Mouse (Mus musculus) forebrain, embryonic 10.5 days (tissue): ENCODE results near the gene Ifitm10. TPM values are rescaled to one million over a fixed set of nuclear protein-coding genes. Genes with fewer than 3 reads are reported as not detected.
"Not testable (repeated sequence)": the region's sequence is repeated elsewhere in the genome, so short reads cannot be mapped to it uniquely, and the experiment has no call there.

ENCODE experiments used
- DNase-seq: peaks from one replicate; pipeline ENCODE4 v3.0.0-alpha.2; 2017; ENCODE audit warnings: low spot score; ENCODE audit errors: extremely low spot score
- H3K27ac ChIP-seq: fragments of 300-500 bp; sonication (generic); 2 replicates; pipeline ENCODE4 v1.5.1; 2016; ENCODE audit warnings: mild to moderate bottlenecking
- H3K27me3 ChIP-seq: fragments of 300-500 bp; sonication (generic); 2 replicates; pipeline ENCODE4 v1.6.1; 2016; ENCODE audit warnings: mild to moderate bottlenecking; ENCODE audit not compliant: poor library complexity, severe bottlenecking
- H3K36me3 ChIP-seq: fragments of 300-500 bp; sonication (generic); replicated peaks from 2 replicates; pipeline ENCODE4 v1.6.1; 2016; ENCODE audit warnings: mild to moderate bottlenecking, moderate library complexity
- H3K4me1 ChIP-seq: fragments of 300-500 bp; sonication (generic); 2 replicates; pipeline ENCODE4 v1.6.1; 2016
- H3K4me3 ChIP-seq: fragments of 300-500 bp; sonication (generic); 2 replicates; pipeline ENCODE4 v1.5.1; 2016; ENCODE audit warnings: mild to moderate bottlenecking, moderate library complexity
- H3K9me3 ChIP-seq: fragments of 300-500 bp; sonication (generic); 2 replicates; pipeline ENCODE4 v1.6.1; 2016; ENCODE audit warnings: mild to moderate bottlenecking, moderate library complexity
- WGBS: fragments of 180-500 bp; shearing (Covaris S2); methylation state at CpG from one replicate; pipeline ENCODE4 v1.1.7; 2016; 5-methylcytosine and 5-hydroxymethylcytosine counted together
- polyA plus RNA-seq: library from polyadenylated mRNA; unstranded; fragments of >200 nt; fragmentation: Nextera tagmentation; extraction: Ambion mirVana; gene quantifications from 2 replicates; pipeline ENCODE4 v1.2.1, GENCODE M21; 2016

Ifitm10 gene
- polyA plus RNA-seq, 1 experiment from 2014 or later: 0.51 TPM

DNA sequence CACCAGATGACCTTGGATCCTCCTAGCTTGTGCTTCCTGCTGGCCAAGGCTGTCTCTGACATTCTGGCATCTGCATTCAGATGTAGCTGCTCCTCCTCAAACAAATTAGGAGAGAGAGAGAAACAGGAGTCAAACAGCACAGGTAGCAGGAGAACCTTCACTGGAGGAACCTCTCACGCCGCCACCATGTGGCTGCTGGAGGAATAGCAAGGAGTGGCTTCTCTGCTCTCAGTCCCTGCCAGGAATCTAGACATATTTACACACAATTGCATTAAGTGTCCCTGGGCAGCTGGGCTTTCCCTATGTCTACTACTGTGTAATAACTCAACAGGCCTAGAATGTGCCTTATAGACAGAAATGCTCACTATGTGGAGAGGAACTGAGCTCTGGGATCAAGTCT lies 79.7 kb downstream of the Ifitm10 start:
- H3K27ac ChIP-seq, H3K36me3 ChIP-seq, H3K9me3 ChIP-seq, H3K27me3 ChIP-seq, H3K4me3 ChIP-seq, DNase-seq, H3K4me1 ChIP-seq: not testable (repeated sequence)
- WGBS: 0% methylated on average over 2 of the region's 2 CpGs

DNA sequence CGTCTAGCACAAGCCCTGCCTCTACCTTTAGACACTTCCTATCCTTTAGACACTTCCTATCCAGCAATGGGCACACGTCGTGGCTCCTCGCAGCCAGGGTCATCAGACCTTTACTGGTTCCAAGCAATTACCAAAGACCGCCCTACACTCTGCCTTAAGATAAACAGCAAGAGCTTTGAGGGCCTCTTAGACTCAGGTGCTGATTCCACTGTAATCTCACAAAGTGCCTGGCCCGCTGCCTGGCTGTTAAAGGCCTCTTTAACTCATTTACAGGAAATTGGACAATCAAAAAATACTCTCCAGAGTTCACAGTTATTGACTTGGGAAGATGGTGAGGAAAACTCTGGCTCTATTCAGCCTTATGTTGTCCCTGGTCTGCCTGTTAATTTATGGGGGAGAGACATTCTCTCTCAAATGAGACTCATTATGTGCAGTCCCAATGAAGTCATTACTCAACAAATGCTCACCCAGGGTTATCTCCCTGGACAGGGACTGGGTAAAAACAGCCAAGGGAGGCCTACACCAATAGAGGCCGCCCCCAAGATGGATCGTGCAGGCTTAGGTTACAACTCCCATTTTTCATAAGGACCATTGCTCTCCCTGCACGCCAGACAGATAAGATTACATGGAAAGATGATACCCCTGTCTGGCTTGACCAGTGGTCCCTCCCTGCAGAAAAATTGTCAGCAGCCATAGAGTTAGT lies 87.5 kb downstream of the Ifitm10 start:
- not testable (repeated sequence) for H3K27ac ChIP-seq, H3K4me3 ChIP-seq, DNase-seq, H3K9me3 ChIP-seq, H3K36me3 ChIP-seq
- peaks cover 38% of the 10 kb centered on the region for H3K27me3 ChIP-seq
- peaks cover 22% of the 10 kb centered on the region for H3K4me1 ChIP-seq
- WGBS: 81% methylated on average over 9 of the region's 9 CpGs

DNA sequence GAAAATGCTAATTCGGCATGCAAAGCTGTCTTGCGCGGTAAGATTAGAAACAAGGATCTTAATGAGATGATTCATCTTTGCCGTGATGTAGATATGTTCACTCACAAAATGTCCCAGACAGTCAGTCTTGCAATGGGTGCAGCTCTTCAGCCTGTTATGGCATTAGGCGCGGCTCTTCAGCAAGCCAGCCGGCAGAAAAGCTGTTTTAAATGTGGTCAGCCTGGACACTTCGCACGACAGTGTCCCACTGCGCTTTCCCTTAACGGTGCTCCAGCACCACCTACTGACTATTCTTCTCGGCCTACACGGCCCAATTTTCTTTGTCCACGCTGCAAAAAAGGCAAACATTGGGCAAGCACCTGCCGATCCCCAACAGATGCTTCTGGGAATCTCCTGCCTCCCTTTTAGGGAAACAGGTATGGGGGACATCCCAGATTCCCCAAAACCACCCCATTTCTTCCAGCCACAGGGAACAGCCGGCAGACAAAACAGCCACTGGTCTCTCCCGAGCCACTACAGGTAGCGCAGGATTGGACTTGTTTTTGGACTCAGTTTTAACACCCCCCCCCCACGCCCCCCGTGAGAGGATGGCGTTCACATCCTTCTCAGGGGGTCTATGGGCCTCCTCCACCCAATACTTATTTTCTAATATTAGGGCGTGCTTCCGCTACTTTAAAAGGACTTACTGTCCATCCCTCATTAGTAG lies 88.3 kb downstream of the Ifitm10 start:
- DNase-seq: peak; percentile 40
- no peaks in the 10 kb centered on the region for H3K9me3 ChIP-seq
- peak overlapping the region; percentile 89 for H3K27ac ChIP-seq
- peak overlapping the region; percentile 66 for H3K4me3 ChIP-seq
- H3K27me3 ChIP-seq: peaks cover 39% of the 10 kb centered on the region
- H3K36me3 ChIP-seq: no peaks in the 10 kb centered on the region
- 20% methylated on average over 23 of the region's 23 CpGs for WGBS
- H3K4me1 ChIP-seq: peaks cover 22% of the 10 kb centered on the region

DNA sequence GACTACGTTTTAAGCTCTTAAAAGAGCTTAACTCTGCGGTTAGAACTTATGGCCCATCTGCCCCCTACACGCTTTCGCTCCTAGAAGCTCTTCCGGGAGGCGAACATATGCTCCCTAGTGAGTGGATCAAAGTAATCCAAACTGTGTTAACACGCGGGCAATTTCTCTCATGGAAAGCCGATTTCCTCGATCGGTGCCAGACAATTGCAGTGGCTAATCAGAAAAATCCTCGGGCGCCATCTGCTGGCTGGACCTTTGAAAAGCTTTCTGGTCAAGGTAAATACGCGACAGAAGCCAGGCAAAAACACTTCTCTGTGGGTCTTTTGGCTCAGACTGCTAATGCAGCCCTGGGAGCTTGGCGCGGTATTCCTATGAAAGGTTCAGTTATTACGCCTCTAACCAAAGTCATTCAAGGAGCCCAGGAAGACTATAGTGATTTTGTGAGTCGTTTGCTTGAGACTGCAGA lies 88.9 kb downstream of the Ifitm10 start:
- WGBS: under 1% methylated on average over 19 of the region's 19 CpGs
- peak; percentile 94 for DNase-seq

DNA sequence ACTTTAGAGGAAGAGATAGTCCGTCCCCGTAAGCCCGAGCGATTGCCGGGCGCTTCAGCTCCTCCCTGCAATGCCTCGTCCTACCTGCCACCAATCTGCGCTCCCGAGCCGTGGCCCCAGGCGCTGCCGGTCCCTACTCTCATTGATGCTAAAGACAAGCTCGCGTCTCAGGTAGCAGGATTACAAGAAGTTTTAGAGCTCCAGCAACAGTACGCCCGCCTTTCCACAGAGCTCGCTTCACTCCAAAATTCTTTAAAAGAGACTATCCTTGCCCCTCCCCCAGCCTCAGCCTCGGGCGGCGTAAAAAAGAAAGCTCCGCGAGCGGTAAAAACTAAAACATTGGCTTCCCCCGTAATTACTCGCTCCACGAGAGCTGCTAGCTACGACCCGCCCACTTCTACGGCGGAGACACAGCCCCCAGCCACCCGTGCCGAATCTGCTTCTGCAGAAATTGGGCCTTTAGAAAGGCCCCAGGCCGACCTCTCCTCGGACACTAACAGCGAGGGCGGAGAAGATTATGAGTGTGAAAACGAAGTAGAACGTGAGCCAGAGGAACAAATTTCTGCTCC lies 89.4 kb downstream of the Ifitm10 start:
- no peaks in the 10 kb centered on the region for H3K36me3 ChIP-seq
- peak overlapping the region; percentile 89 for H3K27ac ChIP-seq
- peak overlapping the region; percentile 66 for H3K4me3 ChIP-seq
- no peaks in the 10 kb centered on the region for H3K9me3 ChIP-seq
- under 1% methylated on average over 38 of the region's 38 CpGs for WGBS
- peaks cover 22% of the 10 kb centered on the region for H3K4me1 ChIP-seq
- DNase-seq: peak; percentile 76
- H3K27me3 ChIP-seq: peaks cover 42% of the 10 kb centered on the region

More for the DNA sequence above, 88.9 kb downstream of the Ifitm10 start:
- no peaks in the 10 kb centered on the region for H3K36me3 ChIP-seq
- peak overlapping the region; percentile 89 for H3K27ac ChIP-seq
- H3K4me3 ChIP-seq: peak overlapping the region; percentile 66
- H3K27me3 ChIP-seq: peaks cover 42% of the 10 kb centered on the region
- no peaks in the 10 kb centered on the region for H3K9me3 ChIP-seq
- peaks cover 22% of the 10 kb centered on the region for H3K4me1 ChIP-seq

DNA sequence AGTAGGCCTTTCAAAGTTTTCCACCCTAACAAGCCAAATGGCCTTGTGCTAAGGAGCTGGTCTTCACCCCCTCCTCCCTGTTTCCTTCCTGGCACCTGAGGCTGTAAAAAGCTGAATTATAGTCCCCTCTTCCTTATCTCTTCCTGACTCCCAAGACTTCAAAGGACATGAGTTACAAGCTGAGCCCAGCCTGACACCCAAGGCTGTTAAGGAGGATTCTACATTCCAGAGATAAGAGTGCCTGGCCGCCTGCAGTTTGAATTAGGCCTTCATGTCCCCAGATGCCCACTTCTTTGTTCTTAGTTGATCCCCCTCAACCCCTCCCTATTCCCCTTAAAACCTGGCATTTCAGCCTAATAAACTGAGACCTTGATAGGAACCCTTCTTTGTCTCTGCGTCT lies 90.7 kb downstream of the Ifitm10 start:
- H3K27me3 ChIP-seq: peaks cover 42% of the 10 kb centered on the region
- not testable (repeated sequence) for H3K4me3 ChIP-seq, H3K36me3 ChIP-seq, H3K9me3 ChIP-seq, H3K27ac ChIP-seq, DNase-seq
- 6% methylated on average over 2 of the region's 2 CpGs for WGBS
- peaks cover 22% of the 10 kb centered on the region for H3K4me1 ChIP-seq

DNA sequence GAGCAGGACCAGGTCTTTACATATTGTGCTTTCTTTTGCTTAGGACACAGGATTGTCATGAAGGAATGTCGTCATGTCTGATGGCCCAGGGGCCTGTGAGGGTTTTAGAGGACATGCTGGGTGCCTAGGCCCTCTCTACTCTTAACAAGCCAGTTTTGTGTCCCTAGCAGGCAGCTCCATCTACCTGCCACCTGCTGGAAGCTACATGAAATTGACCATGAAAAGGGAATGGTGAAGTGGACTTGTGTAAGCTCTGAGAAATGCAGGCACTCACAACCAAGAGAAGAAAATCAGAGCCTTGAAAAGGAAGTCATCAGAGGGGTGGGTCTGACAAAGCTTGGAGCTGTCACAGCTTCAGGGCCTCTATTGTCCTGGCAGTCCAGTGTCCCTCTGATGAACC lies 94.3 kb downstream of the Ifitm10 start:
- H3K4me3 ChIP-seq, H3K36me3 ChIP-seq, H3K9me3 ChIP-seq, H3K27ac ChIP-seq, DNase-seq: not testable (repeated sequence)
- H3K4me1 ChIP-seq: peaks cover 13% of the 10 kb centered on the region
- 76% methylated on average over 1 of the region's 1 CpGs for WGBS
- peaks cover 28% of the 10 kb centered on the region for H3K27me3 ChIP-seq

DNA sequence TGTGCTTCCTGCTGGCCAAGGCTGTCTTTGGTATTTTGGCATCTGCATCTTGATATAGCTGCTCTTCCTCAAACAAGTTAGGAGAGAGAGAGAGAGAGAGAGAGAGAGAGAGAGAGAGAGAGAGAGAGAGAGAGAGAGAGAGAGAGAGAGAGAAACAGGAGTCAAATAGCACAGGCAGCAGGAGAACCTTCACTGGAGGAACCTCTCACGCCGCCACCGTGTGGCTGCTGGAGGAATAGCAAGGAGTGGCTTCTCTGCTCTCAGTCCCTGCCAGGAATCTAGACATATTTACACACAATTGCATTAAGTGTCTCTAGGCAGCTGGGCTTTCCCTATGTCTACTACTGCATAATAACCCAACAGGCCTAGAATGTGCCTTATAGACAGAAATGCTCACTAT lies 95.4 kb downstream of the Ifitm10 start:
- H3K27ac ChIP-seq, H3K4me1 ChIP-seq, H3K4me3 ChIP-seq, H3K36me3 ChIP-seq, H3K9me3 ChIP-seq: not testable (repeated sequence)
- H3K27me3 ChIP-seq: peaks cover 21% of the 10 kb centered on the region
- DNase-seq: peak; percentile 49
- WGBS: 0% methylated on average over 3 of the region's 3 CpGs

Other genes with a start within 250 kb of the Ifitm10 start
- not detected in 2 replicates for gene Gm39115, start 237.7 kb downstream of the Ifitm10 start, polyA plus RNA-seq
- gene Gm45337, start 229.1 kb downstream of the Ifitm10 start, polyA plus RNA-seq: not detected in 2 replicates
- not detected in 2 replicates for gene Gm29735, start 216.6 kb downstream of the Ifitm10 start, polyA plus RNA-seq
- not detected in 2 replicates for gene Gm4553, start 208.0 kb downstream of the Ifitm10 start, polyA plus RNA-seq
- gene Krtap5-2, start 197.7 kb downstream of the Ifitm10 start, polyA plus RNA-seq: not detected in 2 replicates
- not detected in 2 replicates for gene Gm10153, start 183.4 kb downstream of the Ifitm10 start, polyA plus RNA-seq
- not detected in 2 replicates for gene Krtap5-3, start 172.4 kb downstream of the Ifitm10 start, polyA plus RNA-seq
- gene Gm7579, start 161.9 kb downstream of the Ifitm10 start, polyA plus RNA-seq: not detected in 2 replicates
- gene Krtap5-5, start 143.8 kb downstream of the Ifitm10 start, polyA plus RNA-seq: not detected in 2 replicates
- gene Gm40460, start 132.7 kb downstream of the Ifitm10 start, polyA plus RNA-seq: not detected in 2 replicates
- gene Gm2431, start 115.4 kb downstream of the Ifitm10 start, polyA plus RNA-seq: not detected in 2 replicates
- gene Gm4559, start 99.4 kb downstream of the Ifitm10 start, polyA plus RNA-seq: not detected in 2 replicates
- not detected in 2 replicates for gene Krtap5-1, start 76.6 kb downstream of the Ifitm10 start, polyA plus RNA-seq
- gene Krtap5-4, start 70.2 kb downstream of the Ifitm10 start, polyA plus RNA-seq: not detected in 2 replicates
- not detected in 2 replicates for gene Gm49369, start 8.9 kb upstream of the Ifitm10 start, polyA plus RNA-seq
- 135 and 142 TPM in 2 replicates for gene Ctsd, start 14.3 kb upstream of the Ifitm10 start, polyA plus RNA-seq
- 0.18 TPM in 1 of 2 replicates, not detected in the other for gene Syt8, start 61.1 kb upstream of the Ifitm10 start, polyA plus RNA-seq
- gene Tnni2, start 68.1 kb upstream of the Ifitm10 start, polyA plus RNA-seq: 0.46 and 1.4 TPM in 2 replicates
- 10.7 and 12.0 TPM in 2 replicates for gene Lsp1, start 87.1 kb upstream of the Ifitm10 start, polyA plus RNA-seq
- 0.33 and 1.1 TPM in 2 replicates for gene Tnnt3, start 125.1 kb upstream of the Ifitm10 start, polyA plus RNA-seq
- 15.8 and 16.1 TPM in 2 replicates for gene Mrpl23, start 158.9 kb upstream of the Ifitm10 start, polyA plus RNA-seq